Mouse (Mus musculus): ENCODE measurements around the gene Hist1h3f. TPM values are rescaled to one million over a fixed set of nuclear protein-coding genes. Genes with fewer than 3 reads are reported as not detected.

Hist1h3f gene
- not detected for polyA plus RNA-seq (2014; fragmentation: Illumina TruSeq; extraction: RNeasy Lipid Tissue Mini Kit (QIAGEN cat#74804); ENCODE audit: low read depth, low replicate concordance)

GRCm38 (mm10) chr13:23543965-23544786, at the start of gene Hist1h3f:
Gene Hist1h3f, plus strand, starts transcription at chr13:23544052.

GRCm38 (mm10) chr13:23530901-23531875, 12.7 kb upstream of the Hist1h3f start, which contains the start of gene Hist1h4h:
Gene Hist1h4h, plus strand, starts transcription at chr13:23531050.

GRCm38 (mm10) chr13:23533560-23534367, 10.1 kb upstream of the Hist1h3f start, which contains the start of gene Hist1h2af:
Gene Hist1h2af, plus strand, starts transcription at chr13:23533906.

GRCm38 (mm10) chr13:23535137-23536075, 8.4 kb upstream of the Hist1h3f start, which contains the start of gene Hist1h3g:
Gene Hist1h3g, plus strand, starts transcription at chr13:23535422.

GRCm38 (mm10) chr13:23542999-23543607, 749 bp upstream of the Hist1h3f start, which contains the start of gene Hist1h2bh:
Gene Hist1h2bh, minus strand, starts transcription at chr13:23543392.

GRCm38 (mm10) chr13:23551146-23551834, 7.4 kb downstream of the Hist1h3f start, which contains the start of gene Hist1h4f:
Gene Hist1h4f, minus strand, starts transcription at chr13:23551648.

GRCm38 (mm10) chr13:23552962-23553361, 9.1 kb downstream of the Hist1h3f start, which contains the start of gene Hist1h1d:
Gene Hist1h1d, plus strand, starts transcription at chr13:23553262.

GRCm38 (mm10) chr13:23561883-23562659, 18.2 kb downstream of the Hist1h3f start, which contains the start of gene Hist1h3e:
Gene Hist1h3e, minus strand, starts transcription at chr13:23562369.

GRCm38 (mm10) chr13:23571022-23571503, 27.2 kb downstream of the Hist1h3f start, which contains the start of the genes Hist1h2ae and Hist1h2bg:
Gene Hist1h2ae, minus strand, starts transcription at chr13:23571220.
Gene Hist1h2bg, plus strand, starts transcription at chr13:23571396.

GRCm38 (mm10) chr13:23573898-23574524, 30.2 kb downstream of the Hist1h3f start, which contains the start of the genes Hist1h2bf and Hist1h2ad:
Gene Hist1h2bf, minus strand, starts transcription at chr13:23574196.
Gene Hist1h2ad, plus strand, starts transcription at chr13:23574381.

DNA sequence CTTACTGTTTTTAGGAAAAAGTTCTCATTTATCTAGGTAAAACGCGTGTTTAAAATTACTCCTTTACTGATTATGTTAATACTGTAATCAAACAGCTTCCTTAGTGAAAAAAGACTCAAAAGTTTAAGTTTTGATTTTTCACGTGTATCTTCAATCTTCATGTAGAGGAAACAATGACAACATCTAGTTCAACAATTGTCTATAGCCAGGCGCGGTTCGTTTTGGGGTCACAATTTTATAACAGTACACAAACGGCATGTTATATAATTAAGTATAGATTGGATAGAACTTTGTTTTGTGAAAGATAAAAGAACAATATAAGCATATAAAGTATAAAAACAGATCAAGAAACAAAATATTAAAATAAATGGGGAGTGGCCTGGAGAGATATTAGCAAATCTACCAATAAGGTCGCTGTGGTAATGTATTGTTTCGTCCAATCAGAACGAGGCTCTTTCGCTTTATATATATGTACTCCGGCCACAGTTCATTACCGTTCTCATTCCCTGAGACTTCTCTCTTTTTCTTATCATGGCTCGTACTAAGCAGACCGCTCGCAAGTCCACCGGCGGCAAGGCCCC, 31.5 kb downstream of the Hist1h3f start, which contains the start of gene Hist1h3d:
Gene Hist1h3d, plus strand, starts transcription at position 493 of the 581 bp plus-strand sequence.

DNA sequence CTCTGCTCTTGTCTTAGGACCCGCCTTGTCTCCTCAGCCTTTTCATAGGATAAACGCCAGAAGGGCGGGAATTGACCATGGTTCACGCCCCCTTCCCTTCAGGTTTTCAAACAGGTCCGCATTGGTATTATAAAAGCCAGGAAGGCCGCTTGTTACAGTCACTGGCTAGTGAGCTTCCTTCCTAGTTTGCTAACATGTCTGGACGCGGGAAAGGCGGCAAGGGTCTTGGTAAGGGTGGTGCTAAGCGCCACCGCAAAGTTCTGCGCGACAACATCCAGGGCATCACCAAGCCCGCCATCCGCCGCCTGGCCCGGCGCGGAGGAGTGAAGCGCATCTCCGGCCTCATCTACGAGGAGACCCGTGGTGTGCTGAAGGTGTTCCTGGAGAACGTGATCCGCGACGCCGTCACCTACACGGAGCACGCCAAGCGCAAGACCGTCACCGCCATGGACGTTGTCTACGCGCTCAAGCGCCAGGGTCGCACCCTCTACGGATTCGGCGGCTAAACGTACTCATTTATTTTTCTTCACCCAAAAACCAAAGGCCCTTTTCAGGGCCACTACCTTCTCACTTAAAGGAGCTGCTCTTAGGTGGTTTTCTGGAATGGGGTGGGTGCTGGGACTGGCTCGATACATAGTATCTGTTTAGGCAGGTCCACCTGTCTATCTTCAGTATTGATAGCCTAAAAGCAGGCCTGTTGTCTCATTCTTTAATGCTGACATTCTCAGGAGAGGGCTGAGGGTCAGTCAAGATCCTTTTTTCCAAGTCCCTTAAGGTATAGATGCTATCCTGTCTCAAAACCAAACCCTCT, 37.8 kb downstream of the Hist1h3f start, which contains the start of gene Hist1h4d:
Gene Hist1h4d, plus strand, starts transcription at position 191 of the 811 bp plus-strand sequence.

